Mouse (Mus musculus): ENCODE data around the gene Micu1. TPM values are rescaled to one million over a fixed set of nuclear protein-coding genes. Genes with fewer than 3 reads are reported as not detected.

The Micu1 gene
- total RNA-seq, 4 experiments from 2014 or later, result 94.7 to 97.4 (median 96.4) TPM

DNA sequence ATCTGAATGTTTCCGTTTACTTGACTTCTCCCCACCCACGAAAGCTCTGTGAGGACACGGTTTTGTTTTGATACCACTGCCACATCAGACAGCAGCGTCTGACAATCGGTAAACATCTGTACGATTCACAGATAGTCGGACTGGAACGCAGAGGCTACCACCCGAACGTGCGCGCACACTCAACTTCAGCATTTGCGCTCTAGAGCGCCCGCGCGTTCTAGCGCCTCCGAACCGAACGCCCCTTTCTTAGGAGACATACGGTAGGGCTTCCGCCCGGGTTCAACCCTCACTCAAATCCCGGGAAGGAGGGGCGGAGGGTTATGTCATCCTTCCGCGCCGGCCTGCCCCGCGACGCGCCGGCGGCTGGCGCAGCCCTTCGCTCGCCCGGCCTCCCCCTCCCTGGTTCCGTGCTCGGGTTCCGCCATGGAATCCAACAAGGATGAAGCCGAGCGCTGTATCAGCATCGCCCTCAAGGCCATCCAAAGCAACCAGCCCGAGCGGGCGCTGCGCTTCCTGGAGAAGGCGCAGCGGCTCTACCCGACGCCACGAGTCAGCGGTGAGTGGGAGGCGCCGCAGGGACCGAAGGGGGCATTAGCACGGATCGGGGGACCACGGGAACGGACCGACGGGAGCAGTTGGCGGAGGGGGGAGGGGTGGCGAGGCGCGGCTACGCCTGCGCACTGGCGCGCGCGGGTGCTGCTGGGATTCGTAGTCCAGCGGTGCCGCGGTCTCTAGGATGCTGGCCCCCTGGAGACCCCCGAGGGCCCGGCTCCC lies 177.2 kb downstream of the Micu1 start, which contains the start of gene Dnajb12:
Dnajb12 (plus strand) TSS at position 302 of the 774 bp plus-strand sequence.
- peak; percentile 91 to 93 for DNase-seq (ENCODE audit: low spot score in 2 of 2)

DNA sequence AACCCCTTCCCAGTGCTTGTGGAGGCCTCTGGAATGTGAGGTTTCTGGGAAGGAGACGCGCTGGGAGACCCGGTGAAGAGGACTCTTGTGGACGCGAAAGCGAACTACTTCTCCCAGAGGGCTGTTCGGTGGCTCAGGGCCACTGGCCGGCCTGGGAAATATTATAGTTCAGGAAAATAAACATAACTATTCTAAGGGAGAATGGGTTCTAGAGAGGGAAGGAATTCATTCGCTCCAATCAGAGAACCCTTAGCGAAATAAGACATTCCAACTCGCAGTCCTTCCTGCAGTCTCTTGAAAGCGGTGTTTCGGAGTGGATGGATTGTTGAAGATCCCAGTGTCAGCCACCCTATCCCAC lies 177.7 kb downstream of the Micu1 start:
- no peak for DNase-seq (ENCODE audit: low spot score in 2 of 2)

DNA sequence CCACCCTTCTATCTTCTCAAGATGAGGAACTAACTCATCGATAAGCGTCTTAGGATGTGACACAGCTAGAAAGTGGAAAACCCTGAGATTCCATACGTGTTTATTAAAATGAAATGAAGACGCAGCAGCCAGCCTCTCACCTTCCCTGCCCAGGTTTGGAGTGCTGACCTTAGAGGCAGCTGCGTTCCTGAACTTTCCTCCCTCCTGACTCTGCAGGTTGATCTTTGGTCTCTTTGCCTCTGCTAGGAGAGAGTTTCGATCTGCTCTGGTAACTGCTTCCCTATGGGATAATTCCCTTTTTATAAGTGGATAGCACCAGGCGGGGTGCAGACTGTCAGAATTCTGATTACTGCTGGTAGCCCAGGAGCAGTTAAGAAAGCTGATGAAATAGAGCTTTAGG lies 178.6 kb downstream of the Micu1 start:
- no peak for DNase-seq (ENCODE audit: low spot score in 2 of 2)

DNA sequence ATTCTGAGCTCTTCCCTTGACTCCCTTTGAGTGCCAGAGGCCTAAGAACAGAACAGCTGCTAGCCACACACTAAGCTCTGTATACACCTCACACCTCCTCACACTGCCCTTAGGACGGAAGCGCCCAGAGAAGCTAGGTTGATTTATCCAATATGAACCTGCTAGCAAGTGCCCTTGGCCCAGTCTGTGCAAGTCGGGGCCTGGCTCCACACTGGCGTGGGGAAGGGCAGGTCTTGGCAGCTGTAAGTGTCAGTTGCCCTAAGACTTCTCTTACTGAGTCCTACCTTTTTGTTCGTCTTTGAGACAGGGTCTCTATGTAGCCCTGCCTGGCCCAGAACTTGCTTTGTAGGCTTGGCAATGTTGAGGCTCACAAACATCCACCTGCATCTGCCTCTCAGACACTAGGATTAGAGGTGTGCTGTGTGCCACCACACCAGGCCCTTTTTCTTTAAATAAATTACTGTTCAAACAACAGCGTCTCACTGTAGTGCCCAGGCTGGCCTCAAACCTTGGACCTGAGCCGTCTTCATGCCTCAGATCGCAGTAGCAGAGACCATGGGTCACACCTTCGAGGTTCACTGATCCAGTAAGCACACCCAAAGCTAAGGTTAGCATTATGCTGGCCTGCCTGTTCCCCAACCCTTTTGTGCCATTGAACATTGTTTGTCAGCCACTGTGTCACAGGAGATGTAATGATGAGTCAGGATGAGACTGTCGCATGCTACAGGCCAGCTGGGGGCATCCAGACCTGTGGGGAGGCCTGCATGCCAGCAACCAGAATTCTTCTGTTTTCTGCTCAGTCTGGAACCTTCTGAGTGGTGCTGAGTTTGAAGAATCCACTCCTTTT lies 182.3 kb downstream of the Micu1 start:
- no peak for DNase-seq (ENCODE audit: low spot score in 2 of 2)

DNA sequence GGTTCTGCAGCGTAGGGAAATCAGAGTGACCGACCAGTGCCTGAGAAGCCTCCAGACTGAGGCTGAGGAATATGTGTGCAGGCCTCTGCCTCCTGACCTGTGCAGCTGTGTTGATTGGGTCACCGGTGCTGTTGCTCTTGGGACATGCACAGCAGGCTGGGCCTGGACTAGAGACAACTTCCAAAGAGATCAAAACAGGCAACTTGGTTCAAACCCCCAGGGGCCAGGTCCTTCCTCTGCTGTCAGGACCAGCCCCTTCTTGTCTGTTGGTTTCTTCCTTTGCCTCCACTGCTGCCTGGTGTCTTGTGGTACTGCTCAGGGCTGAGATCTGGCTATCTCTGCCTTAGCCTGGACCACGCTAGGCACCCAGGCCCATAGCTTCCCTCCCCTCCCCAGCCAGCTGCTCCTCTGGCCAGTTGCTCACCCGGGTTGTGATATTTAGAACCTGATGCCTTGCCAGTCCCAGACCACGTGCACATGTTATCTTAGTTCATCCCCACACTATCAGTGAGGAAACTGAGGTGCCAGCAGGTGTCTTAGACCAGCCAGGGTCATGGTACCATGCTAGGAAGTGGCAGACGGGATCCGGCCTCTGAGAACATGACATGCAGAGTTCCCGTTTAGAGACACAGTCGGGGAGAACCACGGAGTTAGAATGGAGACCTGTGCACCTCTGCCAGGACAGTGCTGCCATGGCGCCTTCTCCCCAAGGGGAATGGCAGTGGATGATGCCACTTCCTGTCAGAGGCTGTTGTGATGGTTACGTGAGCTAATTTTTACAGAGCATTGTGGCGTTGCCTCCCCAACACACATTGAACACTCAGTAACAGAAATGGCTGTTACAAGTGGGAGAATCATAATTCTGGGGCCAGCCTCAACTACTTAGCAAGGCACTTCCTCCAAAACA lies 183.2 kb downstream of the Micu1 start:
- DNase-seq (ENCODE audit: low spot score in 2 of 2), result no peak

DNA sequence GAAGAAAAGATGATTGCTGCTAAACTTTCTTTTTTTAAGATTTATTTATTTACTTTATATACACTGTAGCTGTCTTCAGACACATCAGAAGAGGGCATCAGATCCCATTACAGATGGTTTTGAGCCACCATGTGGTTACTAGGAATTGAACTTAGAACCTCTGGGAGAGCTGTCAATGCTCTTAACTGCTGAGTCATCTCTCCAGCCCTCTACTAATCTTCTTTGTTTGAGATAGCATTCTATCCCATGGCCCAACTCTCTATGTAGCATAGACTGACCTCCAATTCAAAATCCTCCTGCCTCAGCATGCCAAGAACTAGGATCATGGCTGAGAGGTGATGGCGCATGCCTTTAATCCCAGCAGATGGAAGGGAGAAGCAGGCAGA lies 183.8 kb downstream of the Micu1 start:
- DNase-seq (ENCODE audit: low spot score in 2 of 2), result no peak

DNA sequence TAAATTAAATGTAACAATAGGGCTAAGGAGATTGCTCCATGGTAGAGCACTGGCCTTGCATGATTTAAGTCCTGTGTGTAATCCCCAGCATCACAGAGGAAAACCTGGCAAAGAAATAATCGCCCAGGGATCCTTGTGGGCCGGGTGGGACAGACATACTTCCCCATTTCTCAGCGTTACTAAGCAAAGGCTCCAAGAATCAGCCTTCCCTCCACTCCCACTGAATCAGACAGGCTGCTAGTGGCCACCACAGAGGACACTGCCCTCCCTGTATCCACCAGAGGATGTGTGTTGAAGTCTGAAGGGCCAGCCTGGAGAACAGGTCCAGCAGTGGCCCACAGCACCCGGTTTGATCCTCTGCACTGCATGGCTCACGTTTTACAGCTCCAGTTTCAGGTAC lies 185.2 kb downstream of the Micu1 start:
- DNase-seq (ENCODE audit: low spot score in 2 of 2), result no peak

DNA sequence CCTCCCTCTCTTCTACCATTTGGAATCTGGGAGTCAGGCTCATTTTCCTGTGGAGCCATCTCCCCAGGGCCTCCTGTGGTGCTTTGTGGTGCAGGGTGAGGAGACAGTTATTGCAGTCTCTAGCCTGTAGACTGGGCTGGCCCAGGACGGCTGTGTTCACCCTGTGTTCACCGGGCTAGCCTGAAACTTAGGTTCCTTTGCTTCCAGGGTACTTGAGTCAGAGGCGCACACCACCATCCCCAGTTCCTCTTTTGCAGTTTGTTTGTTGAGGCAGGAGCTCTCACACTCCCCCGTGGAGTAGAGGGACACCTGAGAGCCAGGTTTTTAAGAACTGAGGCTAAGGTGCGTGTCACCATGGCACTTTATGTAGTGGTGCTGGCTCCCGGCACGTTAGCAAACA lies 187.1 kb downstream of the Micu1 start:
- DNase-seq (ENCODE audit: low spot score in 2 of 2), result no peak

DNA sequence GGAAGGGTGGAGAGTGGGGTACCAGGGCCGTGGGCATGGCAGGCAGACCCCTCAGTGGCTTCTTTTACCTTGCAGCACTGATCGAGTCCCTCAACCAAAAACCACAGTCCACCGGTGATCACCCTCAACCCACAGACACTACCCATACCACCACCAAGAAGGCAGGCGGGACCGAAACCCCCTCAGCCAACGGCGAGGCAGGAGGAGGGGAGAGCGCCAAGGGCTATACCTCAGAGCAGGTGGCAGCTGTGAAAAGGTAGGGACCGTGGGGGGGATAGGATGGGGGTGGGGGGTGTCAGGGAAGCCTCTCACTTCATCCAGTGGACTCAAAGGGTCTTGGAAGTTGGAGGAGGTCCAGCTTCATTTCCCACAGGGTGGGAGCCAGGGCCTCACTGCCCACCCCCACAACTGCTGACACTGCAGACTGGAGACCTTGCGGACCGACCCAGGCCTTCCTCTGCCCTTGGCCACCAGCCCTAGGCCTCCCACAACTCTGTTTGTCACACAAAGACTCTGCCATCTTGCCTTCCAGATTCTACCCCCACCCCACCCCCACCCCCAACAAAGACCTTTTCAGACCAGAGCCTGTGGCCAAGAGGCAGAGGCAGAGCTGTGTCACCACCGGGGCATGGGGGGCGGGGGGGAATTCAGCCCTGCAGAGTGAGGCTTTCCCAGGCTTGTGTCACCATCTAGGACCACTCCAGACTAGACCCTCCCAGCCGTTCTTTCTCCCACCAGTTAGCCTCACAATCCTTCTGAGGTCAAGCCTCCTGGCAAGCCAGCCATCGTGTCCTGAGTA lies 187.9 kb downstream of the Micu1 start:
- no peak for DNase-seq (ENCODE audit: low spot score in 2 of 2)

DNA sequence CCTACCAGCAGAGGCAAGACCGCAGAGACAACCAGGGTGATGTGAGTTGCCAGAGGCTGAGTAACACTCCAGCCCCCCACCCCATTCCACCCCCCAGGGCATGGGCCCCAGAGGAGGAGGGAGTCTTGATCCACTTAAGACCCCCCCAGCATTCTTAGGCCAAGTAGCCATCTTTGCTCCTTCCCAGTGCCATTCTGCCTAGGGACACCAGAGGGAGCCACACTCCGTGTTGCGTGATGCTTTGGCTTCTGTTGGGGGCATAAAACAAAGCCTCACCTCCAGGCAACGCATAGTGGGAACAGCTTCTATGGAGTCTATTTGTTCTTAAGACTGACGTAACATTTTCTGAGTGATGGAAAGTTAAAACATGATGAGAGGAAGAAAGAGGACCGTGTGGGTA lies 190.7 kb downstream of the Micu1 start:
- DNase-seq (ENCODE audit: low spot score in 2 of 2), result peak in 1 of 2 experiments; percentile 75

DNA sequence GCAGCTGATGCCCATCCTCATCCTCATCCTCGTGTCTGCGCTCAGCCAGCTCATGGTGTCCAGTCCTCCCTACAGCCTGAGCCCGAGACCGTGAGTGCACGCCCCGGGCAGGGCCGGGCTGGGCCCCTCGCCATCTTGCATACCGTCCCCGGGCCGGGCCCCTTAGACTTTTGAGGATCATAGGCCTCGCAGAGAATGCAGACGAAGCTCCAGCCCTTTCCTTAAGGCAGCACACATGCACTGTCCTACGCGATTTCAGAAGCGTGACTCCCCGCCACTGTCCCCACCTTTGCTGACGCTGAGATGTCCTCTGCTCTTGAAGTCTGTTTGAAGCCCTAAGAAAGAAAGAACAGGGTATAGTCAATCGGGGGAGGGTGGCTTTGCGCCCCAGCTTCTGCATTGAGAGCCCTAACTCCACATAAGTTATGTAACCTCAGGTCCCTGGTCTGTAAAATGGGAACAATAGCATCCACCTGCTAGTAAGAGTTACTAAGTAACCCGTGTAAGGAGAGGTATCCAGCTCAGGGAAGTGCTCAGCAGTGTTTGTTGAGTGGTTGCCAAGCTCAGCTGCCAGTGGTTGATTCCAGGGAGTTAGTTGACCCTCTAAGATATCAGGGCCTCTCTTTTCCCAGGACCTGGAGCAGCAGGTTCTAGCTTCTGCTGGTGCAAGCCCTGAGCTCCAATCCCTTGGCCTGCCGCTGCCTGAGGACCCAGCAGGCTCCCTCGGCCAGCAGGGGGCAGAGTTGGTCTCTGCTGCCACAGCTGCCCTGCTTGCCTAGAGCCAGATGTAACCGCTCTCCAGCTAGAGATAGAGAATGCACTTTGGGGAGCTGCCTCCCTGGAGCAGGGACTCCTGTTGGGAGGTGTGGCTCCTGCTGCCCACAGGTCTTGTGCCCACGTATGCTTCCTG lies 192.2 kb downstream of the Micu1 start:
- peak in 1 of 2 experiments; percentile 83 for DNase-seq (ENCODE audit: low spot score in 2 of 2)

DNA sequence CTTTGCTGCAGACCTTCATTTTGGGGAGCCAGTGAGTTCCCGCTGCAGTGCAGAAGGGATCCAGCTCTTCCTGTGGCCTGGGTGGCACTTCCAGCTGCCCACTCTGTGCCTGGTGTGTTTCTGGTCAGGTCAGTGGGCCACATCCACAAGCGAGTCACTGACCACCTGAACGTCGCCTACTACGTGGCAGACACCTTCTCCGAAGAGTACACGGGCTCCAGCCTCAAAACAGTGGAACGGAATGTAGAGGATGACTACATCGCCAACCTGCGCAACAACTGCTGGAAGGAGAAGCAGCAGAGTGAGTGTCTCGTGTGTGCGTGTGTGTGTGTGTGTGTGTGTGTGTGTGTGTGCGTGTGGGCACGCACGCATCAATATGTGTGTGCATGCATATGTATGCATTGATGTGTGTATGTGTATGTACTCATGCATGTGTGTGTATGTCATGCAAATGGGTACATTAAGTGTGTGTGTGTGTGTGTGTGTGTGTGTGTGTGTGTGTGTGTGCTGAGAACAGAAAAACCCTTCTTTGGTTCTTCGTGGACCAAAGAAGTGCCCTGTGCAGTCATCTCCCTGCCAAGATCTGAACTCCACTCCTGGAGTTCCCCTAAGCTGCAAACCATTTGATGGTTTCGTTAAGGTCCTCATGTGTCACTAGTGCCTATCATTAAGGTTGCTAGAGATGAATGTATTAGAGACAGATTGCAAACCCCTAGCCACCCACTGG lies 193.3 kb downstream of the Micu1 start:
- no peak for DNase-seq (ENCODE audit: low spot score in 2 of 2)

DNA sequence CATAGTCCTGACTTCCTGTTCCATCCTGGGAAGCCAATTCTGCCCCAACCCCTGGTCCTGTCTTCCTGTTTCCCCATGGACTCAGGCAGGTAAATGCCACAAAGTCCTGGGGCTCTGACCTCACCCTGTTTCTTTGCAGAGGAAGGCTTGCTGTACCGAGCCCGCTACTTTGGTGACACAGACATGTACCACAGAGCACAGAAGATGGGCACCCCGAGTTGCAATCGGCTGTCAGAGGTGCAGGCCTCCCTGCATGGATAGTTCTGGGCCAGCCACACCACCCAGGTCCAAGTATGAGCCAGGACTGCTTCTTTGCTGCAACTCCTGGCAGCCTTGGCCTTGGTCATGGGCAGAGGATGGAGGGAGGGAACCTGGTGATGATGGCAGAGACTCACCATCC lies 193.9 kb downstream of the Micu1 start:
- DNase-seq (ENCODE audit: low spot score in 2 of 2), result no peak

DNA sequence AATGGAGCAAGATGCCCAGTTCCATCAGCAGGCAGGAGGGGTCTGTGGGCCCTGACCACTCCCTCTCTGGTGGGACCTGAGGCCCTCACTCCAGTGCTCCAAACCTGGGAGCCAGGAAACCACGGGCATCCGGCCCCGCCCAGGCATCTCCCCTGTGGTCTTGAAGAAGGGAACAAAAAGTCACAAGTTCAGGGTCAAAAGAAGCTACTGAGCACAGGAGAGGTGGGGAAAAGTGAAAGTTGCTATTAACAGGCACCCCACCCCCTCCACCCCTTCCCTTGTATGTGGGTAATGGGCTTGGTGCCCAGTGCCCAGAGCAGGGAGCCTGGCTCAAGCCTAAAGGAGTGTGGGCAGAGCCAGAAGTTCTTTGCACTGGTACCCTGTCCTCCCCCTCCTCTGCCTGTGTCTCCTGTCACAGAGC lies 194.6 kb downstream of the Micu1 start:
- DNase-seq (ENCODE audit: low spot score in 2 of 2), result no peak

DNA sequence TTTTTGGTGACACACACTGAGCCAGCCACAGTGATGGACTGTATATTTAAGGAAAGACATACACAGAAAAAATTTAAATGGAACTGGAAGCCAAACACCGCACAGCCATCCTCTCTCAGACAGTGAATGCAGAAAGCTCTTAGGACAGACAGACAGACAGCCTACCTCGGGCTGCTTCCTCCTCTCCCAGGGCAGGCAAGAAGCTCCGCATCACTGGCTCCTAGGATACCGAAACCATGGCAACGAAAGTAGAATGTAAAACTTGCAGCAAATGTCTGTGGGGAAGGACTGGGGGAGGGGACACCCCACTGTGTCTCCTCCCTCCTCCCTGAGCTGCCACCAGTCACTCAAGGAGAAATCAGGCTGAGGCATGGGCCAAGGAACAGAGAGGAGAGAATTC lies 195.2 kb downstream of the Micu1 start:
- peak; percentile 83 to 89 for DNase-seq (ENCODE audit: low spot score in 2 of 2)

DNA sequence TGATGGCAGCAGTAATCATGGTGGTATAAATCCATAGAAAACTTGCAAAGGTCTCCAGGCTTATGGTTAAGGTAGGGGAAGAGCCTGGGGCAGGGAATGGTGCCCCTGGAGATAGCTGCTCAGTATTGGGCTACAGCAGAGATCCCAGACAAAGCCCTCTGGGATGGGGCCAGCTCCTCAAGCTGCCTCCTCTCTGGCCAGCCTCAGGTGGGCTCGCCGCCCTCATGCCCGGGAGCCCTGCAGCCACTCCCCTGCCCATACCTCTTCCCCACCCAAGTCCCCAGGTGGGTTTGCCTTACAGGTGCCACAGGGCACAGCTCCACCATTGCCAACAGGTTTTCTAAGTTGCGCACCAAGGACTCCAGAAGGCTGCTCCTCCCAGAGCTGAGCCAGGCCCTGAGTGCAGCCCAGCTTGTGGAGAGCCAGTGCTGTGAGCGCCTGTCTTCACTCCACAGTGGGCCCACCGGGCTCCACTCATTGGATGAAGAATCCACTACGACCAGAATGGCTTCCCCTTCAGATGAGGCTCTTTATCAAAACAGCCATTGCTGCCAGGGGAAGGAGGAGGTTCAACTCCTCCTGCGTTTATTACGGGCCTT lies 196.0 kb downstream of the Micu1 start:
- no peak for DNase-seq (ENCODE audit: low spot score in 2 of 2)

DNA sequence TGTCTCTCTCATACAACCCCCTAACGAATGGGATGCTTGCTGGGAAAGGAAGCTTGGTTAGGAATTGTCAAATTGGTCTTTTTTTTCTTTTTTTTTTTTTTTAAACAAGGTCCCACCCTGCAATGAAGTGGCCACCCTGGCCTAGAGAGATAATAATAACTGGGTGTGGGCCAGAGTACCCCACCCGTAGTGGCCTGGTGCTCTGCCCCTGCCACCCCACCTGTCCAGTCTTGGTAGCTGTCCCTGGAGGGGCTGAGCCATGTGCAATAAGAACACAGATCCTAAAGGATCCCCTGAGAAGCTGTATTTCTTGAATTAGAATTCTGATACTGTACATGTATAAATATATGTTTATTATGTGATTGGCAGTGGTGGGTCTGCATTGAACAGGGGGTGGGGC lies 196.7 kb downstream of the Micu1 start:
- DNase-seq (ENCODE audit: low spot score in 2 of 2), result no peak

DNA sequence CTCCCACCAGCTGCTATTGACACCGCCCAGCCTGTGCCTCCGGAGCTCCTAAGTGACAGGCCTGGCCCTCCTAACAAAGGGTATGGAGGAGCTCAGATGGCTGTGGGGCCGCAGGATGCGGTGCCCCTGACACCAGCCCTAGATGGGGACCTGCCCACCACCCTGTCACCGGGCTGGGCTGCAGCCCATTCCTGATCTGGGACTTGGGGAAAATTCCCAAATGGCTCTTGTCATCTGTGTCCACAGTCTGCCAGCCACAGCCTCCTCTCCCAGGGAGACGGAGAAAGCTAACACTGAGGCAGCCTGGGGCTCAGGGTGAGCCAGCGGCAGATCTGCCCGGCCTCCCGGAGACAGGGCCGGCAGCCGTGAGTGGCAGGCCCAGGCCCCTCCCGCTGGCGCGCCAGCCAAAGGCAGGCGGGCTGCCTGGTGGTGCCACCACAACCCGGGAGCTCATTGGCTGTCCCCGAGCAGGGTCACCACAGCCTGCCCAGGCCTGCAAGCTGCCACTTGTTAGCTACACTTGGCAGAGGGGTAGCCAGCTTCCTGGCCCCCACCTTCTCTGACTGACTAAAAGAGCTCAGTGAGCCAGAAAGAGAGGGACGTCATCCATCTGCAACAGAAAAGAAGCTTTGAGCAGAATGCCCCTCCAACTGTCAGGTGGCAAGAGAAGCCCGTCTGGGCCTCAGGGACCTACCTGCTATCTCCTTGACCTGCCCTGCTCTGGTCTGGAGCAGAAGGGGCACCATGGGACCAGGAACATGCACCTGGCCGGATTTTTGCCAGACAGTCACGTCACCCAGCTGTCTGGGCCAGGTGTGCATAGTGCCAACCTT lies 197.3 kb downstream of the Micu1 start:
- DNase-seq (ENCODE audit: low spot score in 2 of 2), result peak; percentile 92 to 97
